Mouse (Mus musculus): ENCODE measurements around the gene Slc35b4.
A peak's percentile ranks its signal among the peaks of the same experiment; 100 is the strongest.

GRCm38 (mm10) chr6:34156841-34157748 lies 19.8 kb downstream of the Slc35b4 start:
- peak; percentile 38 for TF ChIP-seq TAL1 (conservative IDR thresholded peaks at IDR 0.05; ENCODE audit: low read depth, low read length)
- TF ChIP-seq CTCF (IDR thresholded peaks at IDR 0.05; ENCODE audit: low read depth, low read length), result no peak
- TF ChIP-seq GATA1 (IDR thresholded peaks at IDR 0.05; ENCODE audit: borderline replicate concordance, low read length), result no peak

All from G1E (cell line).